Mouse (Mus musculus): Measurements from ENCODE around the gene Tbc1d22a. TPM values are rescaled to one million over a fixed set of nuclear protein-coding genes. Genes with fewer than 3 reads are reported as not detected.

The Tbc1d22a gene
- polyA plus RNA-seq, 1 experiment from 2014 or later = 9.6 TPM

GRCm38 (mm10) chr15:86433378-86433777 is 219.1 kb downstream of the Tbc1d22a start:
- H3K4me1 ChIP-seq (replicated peaks; ENCODE audit: control insufficient read depth, insufficient read depth, low read length) = no peaks in the 10 kb centered on the region
- no peaks in the 10 kb centered on the region for H3K27me3 ChIP-seq (replicated peaks; ENCODE audit: control insufficient read depth, insufficient read depth, low read length)
- WGBS = 92% methylated on average over 8 of the region's 8 CpGs
- H3K4me2 ChIP-seq (ENCODE audit: low read length) = no peak overlapping the region
- H3K27ac ChIP-seq (ENCODE audit: low read depth) = no peak overlapping the region
- H3K36me3 ChIP-seq (ENCODE audit: control insufficient read depth, insufficient read depth, low read length) = no peaks in the 10 kb centered on the region
- no peak overlapping the region for H3K9ac ChIP-seq (ENCODE audit: low read length)
- ATAC-seq (replicated peaks; ENCODE audit: low FRiP score, low TSS enrichment, low read depth) (no peak), DNase-seq (ENCODE audit: low spot score) (no peak)
- H3K9me3 ChIP-seq (ENCODE audit: control insufficient read depth, low read length) = no peaks in the 10 kb centered on the region
- H3K4me3 ChIP-seq (ENCODE audit: low read depth, low read length) = no peak overlapping the region

- H3K27ac ChIP-seq (ENCODE audit: low read depth) = no peak overlapping the region
- no peaks in the 10 kb centered on the region for H3K9me3 ChIP-seq (ENCODE audit: control insufficient read depth, low read length)
- H3K4me1 ChIP-seq (replicated peaks; ENCODE audit: control insufficient read depth, insufficient read depth, low read length) = no peaks in the 10 kb centered on the region
- WGBS = 90% methylated on average over 3 of the region's 3 CpGs
- no peak overlapping the region for H3K4me3 ChIP-seq (ENCODE audit: low read depth, low read length)
- ATAC-seq (replicated peaks; ENCODE audit: low FRiP score, low TSS enrichment, low read depth) (no peak), DNase-seq (ENCODE audit: low spot score) (no peak)
- no peaks in the 10 kb centered on the region for H3K36me3 ChIP-seq (ENCODE audit: control insufficient read depth, insufficient read depth, low read length)
- no peak overlapping the region for H3K4me2 ChIP-seq (ENCODE audit: low read length)
- H3K27me3 ChIP-seq (replicated peaks; ENCODE audit: control insufficient read depth, insufficient read depth, low read length) = no peaks in the 10 kb centered on the region
- H3K9ac ChIP-seq (ENCODE audit: low read length) = no peak overlapping the region
These were observed 220.0 kb downstream of the Tbc1d22a start for GRCm38 (mm10) chr15:86434241-86434640.

GRCm38 (mm10) chr15:86437346-86437745 is 223.1 kb downstream of the Tbc1d22a start:
- H3K36me3 ChIP-seq (ENCODE audit: control insufficient read depth, insufficient read depth, low read length) = no peaks in the 10 kb centered on the region
- H3K4me2 ChIP-seq (ENCODE audit: low read length) = no peak overlapping the region
- H3K9ac ChIP-seq (ENCODE audit: low read length) = no peak overlapping the region
- ATAC-seq (replicated peaks; ENCODE audit: low FRiP score, low TSS enrichment, low read depth) = no peak
- DNase-seq (ENCODE audit: low spot score) = no peak
- H3K27me3 ChIP-seq (replicated peaks; ENCODE audit: control insufficient read depth, insufficient read depth, low read length) = no peaks in the 10 kb centered on the region
- H3K4me3 ChIP-seq (ENCODE audit: low read depth, low read length) = no peak overlapping the region
- no peaks in the 10 kb centered on the region for H3K4me1 ChIP-seq (replicated peaks; ENCODE audit: control insufficient read depth, insufficient read depth, low read length)
- H3K9me3 ChIP-seq (ENCODE audit: control insufficient read depth, low read length) = no peaks in the 10 kb centered on the region
- no peak overlapping the region for H3K27ac ChIP-seq (ENCODE audit: low read depth)
- WGBS = 95% methylated on average over 2 of the region's 2 CpGs

- ATAC-seq (replicated peaks; ENCODE audit: low FRiP score, low TSS enrichment, low read depth) (no peak), DNase-seq (ENCODE audit: low spot score) (no peak)
- no peak overlapping the region for H3K4me2 ChIP-seq (ENCODE audit: low read length)
- H3K4me1 ChIP-seq (replicated peaks; ENCODE audit: control insufficient read depth, insufficient read depth, low read length) = no peaks in the 10 kb centered on the region
- H3K27me3 ChIP-seq (replicated peaks; ENCODE audit: control insufficient read depth, insufficient read depth, low read length) = no peaks in the 10 kb centered on the region
- no peak overlapping the region for H3K4me3 ChIP-seq (ENCODE audit: low read depth, low read length)
- WGBS = 85% methylated on average over 15 of the region's 15 CpGs
- H3K9me3 ChIP-seq (ENCODE audit: control insufficient read depth, low read length) = no peaks in the 10 kb centered on the region
- no peak overlapping the region for H3K27ac ChIP-seq (ENCODE audit: low read depth)
- no peaks in the 10 kb centered on the region for H3K36me3 ChIP-seq (ENCODE audit: control insufficient read depth, insufficient read depth, low read length)
- no peak overlapping the region for H3K9ac ChIP-seq (ENCODE audit: low read length)
These were observed 224.9 kb downstream of the Tbc1d22a start for GRCm38 (mm10) chr15:86439015-86439796.

- ATAC-seq (replicated peaks; ENCODE audit: low FRiP score, low TSS enrichment, low read depth) (no peak), DNase-seq (ENCODE audit: low spot score) (no peak)
- H3K4me3 ChIP-seq (ENCODE audit: low read depth, low read length) = no peak overlapping the region
- H3K36me3 ChIP-seq (ENCODE audit: control insufficient read depth, insufficient read depth, low read length) = no peaks in the 10 kb centered on the region
- H3K4me2 ChIP-seq (ENCODE audit: low read length) = no peak overlapping the region
- no peak overlapping the region for H3K27ac ChIP-seq (ENCODE audit: low read depth)
- no peak overlapping the region for H3K9ac ChIP-seq (ENCODE audit: low read length)
- no peaks in the 10 kb centered on the region for H3K4me1 ChIP-seq (replicated peaks; ENCODE audit: control insufficient read depth, insufficient read depth, low read length)
- no peaks in the 10 kb centered on the region for H3K9me3 ChIP-seq (ENCODE audit: control insufficient read depth, low read length)
- H3K27me3 ChIP-seq (replicated peaks; ENCODE audit: control insufficient read depth, insufficient read depth, low read length) = no peaks in the 10 kb centered on the region
- 85% methylated on average over 2 of the region's 2 CpGs for WGBS
These were observed 230.0 kb downstream of the Tbc1d22a start for GRCm38 (mm10) chr15:86444271-86444670.

- Histone ChIP-seq H3K9me3 (ENCODE audit: control insufficient read depth, low read length) (no peaks in the 10 kb centered on the region), H3K9ac (ENCODE audit: low read length) (no peak overlapping the region), H3K4me1 (replicated peaks; ENCODE audit: control insufficient read depth, insufficient read depth, low read length) (no peaks in the 10 kb centered on the region), H3K4me3 (ENCODE audit: low read depth, low read length) (no peak overlapping the region), H3K4me2 (ENCODE audit: low read length) (no peak overlapping the region), H3K36me3 (ENCODE audit: control insufficient read depth, insufficient read depth, low read length) (no peaks in the 10 kb centered on the region), H3K27me3 (replicated peaks; ENCODE audit: control insufficient read depth, insufficient read depth, low read length) (no peaks in the 10 kb centered on the region), H3K27ac (ENCODE audit: low read depth) (no peak overlapping the region)
- DNase-seq (ENCODE audit: low spot score) = no peak
- ATAC-seq (replicated peaks; ENCODE audit: low FRiP score, low TSS enrichment, low read depth) = no peak
These were observed 231.8 kb downstream of the Tbc1d22a start for GRCm38 (mm10) chr15:86446064-86446463.

- Histone ChIP-seq H3K9ac (ENCODE audit: low read length) (no peak overlapping the region), H3K4me3 (ENCODE audit: low read depth, low read length) (no peak overlapping the region), H3K27ac (ENCODE audit: low read depth) (no peak overlapping the region), H3K4me1 (replicated peaks; ENCODE audit: control insufficient read depth, insufficient read depth, low read length) (no peaks in the 10 kb centered on the region), H3K36me3 (ENCODE audit: control insufficient read depth, insufficient read depth, low read length) (no peaks in the 10 kb centered on the region), H3K9me3 (ENCODE audit: control insufficient read depth, low read length) (no peaks in the 10 kb centered on the region), H3K4me2 (ENCODE audit: low read length) (no peak overlapping the region), H3K27me3 (replicated peaks; ENCODE audit: control insufficient read depth, insufficient read depth, low read length) (no peaks in the 10 kb centered on the region)
- DNase-seq (ENCODE audit: low spot score) (no peak), ATAC-seq (replicated peaks; ENCODE audit: low FRiP score, low TSS enrichment, low read depth) (no peak)
- 89% methylated on average over 7 of the region's 7 CpGs for WGBS
These were observed 233.0 kb downstream of the Tbc1d22a start for GRCm38 (mm10) chr15:86447251-86447650.

GRCm38 (mm10) chr15:86449236-86449635 is 235.0 kb downstream of the Tbc1d22a start:
- DNase-seq (ENCODE audit: low spot score) = no peak
- Histone ChIP-seq H3K27ac (ENCODE audit: low read depth) (no peak overlapping the region), H3K9me3 (ENCODE audit: control insufficient read depth, low read length) (no peaks in the 10 kb centered on the region), H3K27me3 (replicated peaks; ENCODE audit: control insufficient read depth, insufficient read depth, low read length) (no peaks in the 10 kb centered on the region), H3K4me3 (ENCODE audit: low read depth, low read length) (no peak overlapping the region), H3K4me1 (replicated peaks; ENCODE audit: control insufficient read depth, insufficient read depth, low read length) (no peaks in the 10 kb centered on the region), H3K4me2 (ENCODE audit: low read length) (no peak overlapping the region), H3K9ac (ENCODE audit: low read length) (no peak overlapping the region), H3K36me3 (ENCODE audit: control insufficient read depth, insufficient read depth, low read length) (no peaks in the 10 kb centered on the region)
- WGBS = 86% methylated on average over 5 of the region's 5 CpGs
- no peak for ATAC-seq (replicated peaks; ENCODE audit: low FRiP score, low TSS enrichment, low read depth)

- no peak overlapping the region for H3K27ac ChIP-seq (ENCODE audit: low read depth)
- H3K36me3 ChIP-seq (ENCODE audit: control insufficient read depth, insufficient read depth, low read length) = no peaks in the 10 kb centered on the region
- H3K9ac ChIP-seq (ENCODE audit: low read length) = no peak overlapping the region
- DNase-seq (ENCODE audit: low spot score) = no peak
- ATAC-seq (replicated peaks; ENCODE audit: low FRiP score, low TSS enrichment, low read depth) = no peak
- no peak overlapping the region for H3K4me2 ChIP-seq (ENCODE audit: low read length)
- H3K4me1 ChIP-seq (replicated peaks; ENCODE audit: control insufficient read depth, insufficient read depth, low read length) = no peaks in the 10 kb centered on the region
- no peaks in the 10 kb centered on the region for H3K27me3 ChIP-seq (replicated peaks; ENCODE audit: control insufficient read depth, insufficient read depth, low read length)
- no peaks in the 10 kb centered on the region for H3K9me3 ChIP-seq (ENCODE audit: control insufficient read depth, low read length)
- 97% methylated on average over 2 of the region's 2 CpGs for WGBS
- H3K4me3 ChIP-seq (ENCODE audit: low read depth, low read length) = no peak overlapping the region
These were observed 235.5 kb downstream of the Tbc1d22a start for GRCm38 (mm10) chr15:86449794-86450193.
